Mouse (Mus musculus) frontal cortex, adult 2 months (tissue): ENCODE results near the gene Tle4. TPM values are rescaled to one million over a fixed set of nuclear protein-coding genes. Genes with fewer than 3 reads are reported as not detected.

Source experiments
- DNase-seq, 2 experiments: peaks; one replicate each; pipeline ENCODE4 v3.0.0; 2022; ENCODE audit warnings: low spot score in 1 of 2; ENCODE audit errors: extremely low spot score in 1 of 2
- polyA plus RNA-seq: library from polyadenylated mRNA; depleted of rRNA; stranded (reverse); fragments of >200 nt; gene quantifications from 2 replicates; pipeline ENCODE4 v1.2.3, GENCODE M21; 2012

Tle4 gene
- polyA plus RNA-seq, 1 experiment = 24.3 TPM

- no peak for DNase-seq
Observed at GRCm38 (mm10) chr19:14534447-14534846, 63.4 kb downstream of the Tle4 start.

GRCm38 (mm10) chr19:14532861-14533260, 65.0 kb downstream of the Tle4 start:
- no peak for DNase-seq

GRCm38 (mm10) chr19:14520098-14520802, 77.6 kb downstream of the Tle4 start:
- DNase-seq = no peak

GRCm38 (mm10) chr19:14519186-14519585, 78.7 kb downstream of the Tle4 start:
- no peak for DNase-seq

- no peak for DNase-seq
Observed at GRCm38 (mm10) chr19:14518438-14519044, 79.3 kb downstream of the Tle4 start.

- DNase-seq = no peak
Observed at GRCm38 (mm10) chr19:14516420-14516819, 81.4 kb downstream of the Tle4 start.

- no peak for DNase-seq
Observed at GRCm38 (mm10) chr19:14508819-14509218, 89.0 kb downstream of the Tle4 start.

- DNase-seq = no peak
Observed at GRCm38 (mm10) chr19:14507911-14508310, 89.9 kb downstream of the Tle4 start.

- DNase-seq = no peak
Observed at GRCm38 (mm10) chr19:14506875-14507670, 90.8 kb downstream of the Tle4 start.

- no peak for DNase-seq
Observed at GRCm38 (mm10) chr19:14505885-14506548, 91.8 kb downstream of the Tle4 start.

GRCm38 (mm10) chr19:14505401-14505800, 92.5 kb downstream of the Tle4 start:
- DNase-seq = no peak

- no peak for DNase-seq
Observed at GRCm38 (mm10) chr19:14503862-14504261, 94.0 kb downstream of the Tle4 start.

- DNase-seq = no peak
Observed at GRCm38 (mm10) chr19:14502234-14502633, 95.6 kb downstream of the Tle4 start.

- no peak for DNase-seq
Observed at GRCm38 (mm10) chr19:14499835-14500425, 97.9 kb downstream of the Tle4 start.

GRCm38 (mm10) chr19:14493047-14493446, 104.8 kb downstream of the Tle4 start:
- no peak for DNase-seq

GRCm38 (mm10) chr19:14487180-14487579, 110.7 kb downstream of the Tle4 start:
- DNase-seq = no peak

- DNase-seq = no peak
Observed at GRCm38 (mm10) chr19:14485176-14485575, 112.7 kb downstream of the Tle4 start.

GRCm38 (mm10) chr19:14482562-14483138, 115.2 kb downstream of the Tle4 start:
- DNase-seq = no peak

- no peak for DNase-seq
Observed at GRCm38 (mm10) chr19:14481796-14482561, 115.9 kb downstream of the Tle4 start.

GRCm38 (mm10) chr19:14479711-14480110, 118.1 kb downstream of the Tle4 start:
- DNase-seq = no peak
